Mouse (Mus musculus) gastrocnemius, postnatal 36 days (tissue): Measurements from ENCODE around the gene Gimap5. TPM values are rescaled to one million over a fixed set of nuclear protein-coding genes. Genes with fewer than 3 reads are reported as not detected.
A peak's percentile ranks its signal among the peaks of the same experiment; 100 is the strongest.

Source experiments
- DNase-seq, 2 experiments: peaks; one replicate each; pipeline ENCODE4 v3.0.0; 2022
- intact Hi-C: fragments of 180-260 bp; cut with DNase I; formaldehyde crosslinking; loops from one replicate; pipeline ENCODE4 v1.15.1; 2025
- total RNA-seq, 2 experiments: library from RNA; stranded (reverse); gene quantifications; 2 replicates each; pipeline ENCODE4 v1.2.3; 2021

Gimap5 gene
- total RNA-seq, 2 experiments from 2014 or later: 1.7 to 2.1 TPM

GRCm38 (mm10) chr6:48738961-48739779, 6.8 kb upstream of the Gimap5 start, which contains the start of gene Gimap1:
Gene Gimap1 (plus strand): TSS chr6:48739054.
- intact Hi-C loops: no loop called here
- no peak for DNase-seq

- intact Hi-C loops: no loop called here
- DNase-seq: no peak
These were observed 6.3 kb upstream of the Gimap5 start for GRCm38 (mm10) chr6:48739780-48740055.

DNA sequence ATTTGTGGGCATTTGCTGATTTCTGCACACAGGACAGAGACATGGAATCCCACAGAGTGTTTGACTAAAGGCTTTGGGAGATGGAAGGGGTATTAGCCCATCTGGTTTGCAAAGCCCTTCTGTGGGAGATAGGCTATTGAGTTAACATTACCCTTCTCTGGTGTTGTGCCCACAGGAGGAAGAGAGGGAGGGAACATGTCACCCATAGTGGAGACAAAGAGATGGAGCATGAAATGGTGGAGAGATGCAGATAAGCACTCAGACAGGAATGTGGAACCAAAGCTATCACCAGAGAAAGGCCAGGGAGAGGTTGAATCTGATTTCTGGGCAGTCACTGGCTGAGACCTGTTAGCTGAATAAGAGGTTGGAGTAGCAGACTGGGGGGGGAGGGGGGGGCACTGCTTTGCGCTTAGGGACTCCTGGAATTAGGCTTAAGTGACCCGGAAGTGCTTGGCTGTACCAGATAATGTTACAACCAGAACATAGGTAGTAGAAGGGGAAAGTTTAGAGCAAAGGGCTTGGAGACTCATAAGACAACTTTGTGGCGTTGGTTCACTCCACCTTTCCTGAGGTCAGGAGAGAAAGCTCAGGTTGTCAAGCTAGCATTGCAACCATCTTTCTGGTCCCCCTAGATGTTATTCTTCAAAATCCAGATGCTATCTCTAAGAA, 5.4 kb upstream of the Gimap5 start:
- no peak for DNase-seq
- intact Hi-C loops: no loop called here

- DNase-seq: no peak
- intact Hi-C loops: no loop called here
These were observed 4.7 kb upstream of the Gimap5 start for GRCm38 (mm10) chr6:48741273-48741672.

DNA sequence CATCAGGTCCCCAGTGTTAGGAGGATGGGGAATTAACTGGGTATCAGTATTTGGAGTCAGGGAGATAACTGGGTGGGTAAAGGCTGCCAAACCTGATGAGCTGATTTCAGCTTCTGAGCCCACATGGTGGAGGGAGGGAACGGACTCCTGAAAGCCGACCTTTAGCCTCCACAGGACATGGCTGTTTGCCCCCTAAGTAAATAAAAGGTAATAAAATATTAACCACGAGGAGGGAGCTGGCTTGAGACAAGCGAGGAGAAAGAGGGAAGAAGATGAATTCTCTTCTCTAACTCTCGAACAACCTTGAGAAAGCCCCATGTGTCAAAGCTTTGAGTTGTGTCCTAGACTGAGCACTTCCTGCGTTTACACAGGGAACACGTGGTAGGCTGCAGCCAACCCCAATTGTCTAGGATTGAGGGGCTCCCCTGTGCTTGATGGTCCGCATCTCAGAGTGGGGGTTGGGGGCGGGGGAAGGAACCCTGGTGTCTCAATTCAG, 4.2 kb upstream of the Gimap5 start:
- no peak for DNase-seq
- intact Hi-C loops: no loop called here

- DNase-seq: no peak
- intact Hi-C loops: no loop called here
These were observed 3.3 kb upstream of the Gimap5 start for GRCm38 (mm10) chr6:48742422-48743351.

DNA sequence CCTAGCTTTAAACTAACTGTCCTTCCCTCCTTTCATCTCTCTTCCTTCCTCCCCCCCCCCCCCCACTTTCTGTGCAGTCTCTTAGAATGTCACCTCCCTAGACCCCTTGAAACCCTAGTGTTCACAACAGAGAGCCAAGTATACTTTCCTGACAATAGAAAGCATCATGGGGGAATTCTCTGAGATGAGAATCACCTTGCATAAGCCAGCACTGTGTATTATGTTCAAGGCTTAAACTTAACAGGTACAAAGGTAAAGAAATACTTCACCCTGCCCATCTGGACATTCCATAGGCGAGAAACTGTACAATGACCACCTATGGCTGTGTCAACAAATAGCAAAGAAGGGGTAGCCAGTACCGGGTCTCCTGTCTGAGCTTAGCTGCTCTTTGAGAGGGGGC, 507 bp upstream of the Gimap5 start:
- no peak for DNase-seq
- intact Hi-C loops: no loop called here

DNA sequence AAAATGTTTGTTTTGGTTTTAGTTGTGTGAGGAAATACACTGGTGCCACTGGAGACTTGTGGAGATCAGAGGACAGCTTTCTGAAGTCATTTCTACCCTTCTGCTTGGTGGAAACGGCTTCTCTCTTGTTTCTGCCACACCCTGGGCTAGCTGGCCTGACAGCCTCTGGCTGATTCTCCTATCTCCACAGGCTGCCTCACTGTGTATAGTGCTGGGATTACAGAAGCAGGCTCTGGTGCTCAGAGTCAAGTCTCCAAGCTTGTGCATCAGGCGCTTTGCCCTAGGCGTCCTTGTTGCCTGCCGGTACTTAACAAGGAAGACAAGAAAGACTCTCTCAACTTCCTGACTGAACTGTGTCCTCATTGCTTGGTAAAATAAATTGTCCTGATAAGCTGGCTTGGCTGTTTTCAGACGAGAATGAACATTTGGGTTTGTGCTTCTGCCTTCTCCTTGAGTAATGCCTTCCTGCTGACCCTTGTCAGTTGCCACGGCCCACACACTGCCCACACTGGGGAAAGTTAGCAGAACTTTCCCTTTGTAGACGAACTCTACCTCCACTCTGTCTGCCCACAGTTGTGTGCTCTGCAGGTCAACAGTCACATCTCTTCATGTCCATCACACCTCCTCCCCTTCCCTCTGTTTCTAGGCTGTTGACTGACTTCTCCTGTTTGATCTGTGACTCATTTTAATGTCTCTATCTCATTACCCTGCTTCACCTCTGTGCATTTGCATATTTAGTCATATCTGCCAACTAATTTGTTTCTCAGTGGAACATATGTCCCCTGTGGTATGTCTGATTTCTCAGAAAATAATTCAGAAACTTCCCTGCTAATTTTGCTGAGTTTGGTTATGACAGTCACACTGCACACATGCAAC, 1.3 kb downstream of the Gimap5 start:
- intact Hi-C loops: no loop called here

GRCm38 (mm10) chr6:48763567-48764270, 17.7 kb downstream of the Gimap5 start:
- DNase-seq: no peak
- intact Hi-C loops: no loop called here

More for the DNA sequence above, 1.3 kb downstream of the Gimap5 start:
- no peak for DNase-seq

DNA sequence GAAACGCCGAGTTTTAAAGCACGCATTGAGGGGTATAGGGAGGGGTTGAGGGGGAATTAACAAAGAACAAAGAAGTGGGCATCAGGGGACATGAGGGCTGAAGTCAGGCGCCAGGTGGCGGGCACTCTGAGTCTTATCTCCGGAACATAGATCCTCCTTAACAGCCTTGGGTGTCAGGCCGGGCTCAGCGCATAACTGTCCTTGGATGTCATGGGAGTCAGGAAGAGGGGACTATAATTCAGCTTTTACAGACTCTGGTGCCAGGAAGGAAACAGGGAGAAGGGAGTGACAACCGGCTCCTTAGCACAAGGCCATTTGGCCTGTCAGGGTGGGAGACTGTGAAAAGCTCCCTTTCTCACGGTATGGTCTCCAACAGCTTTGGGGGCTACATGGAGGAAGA, 18.5 kb downstream of the Gimap5 start:
- DNase-seq: no peak
- intact Hi-C loops: no loop called here

GRCm38 (mm10) chr6:48768178-48768869, 22.3 kb downstream of the Gimap5 start:
- intact Hi-C loops: no loop called here
- no peak for DNase-seq

GRCm38 (mm10) chr6:48768933-48769332, 22.9 kb downstream of the Gimap5 start:
- intact Hi-C loops: no loop called here
- DNase-seq: no peak

GRCm38 (mm10) chr6:48770696-48771095, 24.7 kb downstream of the Gimap5 start, which contains the start of gene Gimap3:
Gene Gimap3 (minus strand): TSS chr6:48770851.
- intact Hi-C loops: no loop called here

GRCm38 (mm10) chr6:48772030-48772429, 26.0 kb downstream of the Gimap5 start:
- intact Hi-C loops: loop anchor here (2.0 kb wide), 1 partner anchor 127 kb away; no protein-coding TSS in a partner anchor
- peak; percentile 64 to 74 for DNase-seq

More at GRCm38 (mm10) chr6:48770696-48771095, 24.7 kb downstream of the Gimap5 start, which contains the start of gene Gimap3:
- no peak for DNase-seq

GRCm38 (mm10) chr6:48784406-48784805, 38.4 kb downstream of the Gimap5 start:
- no peak for DNase-seq

GRCm38 (mm10) chr6:48785189-48785588, 39.2 kb downstream of the Gimap5 start:
- DNase-seq: peak in 1 of 2 experiments; percentile 25
- intact Hi-C loops: no loop called here

More at GRCm38 (mm10) chr6:48784406-48784805, 38.4 kb downstream of the Gimap5 start:
- intact Hi-C loops: loop anchor here (5.0 kb wide), 1 partner anchor 607 kb away; no protein-coding TSS in a partner anchor

DNA sequence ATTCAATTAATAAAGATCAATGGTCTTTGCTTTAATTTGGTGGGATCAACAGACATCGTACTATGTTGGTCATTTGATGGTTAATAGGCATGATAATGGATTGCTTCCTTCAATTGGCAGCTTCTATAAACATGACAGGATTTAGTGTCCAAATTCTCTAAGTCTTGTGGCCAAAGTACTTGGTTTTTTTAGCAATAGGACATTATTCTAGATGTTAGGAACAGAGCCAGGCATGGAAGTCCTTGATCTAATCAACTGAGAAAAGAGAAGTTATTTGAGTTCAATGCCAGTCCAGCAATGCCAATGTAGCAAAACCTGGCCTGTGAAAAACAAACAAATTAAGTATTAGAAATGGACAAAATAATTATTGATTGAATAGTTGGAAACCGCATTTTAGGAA, 39.6 kb downstream of the Gimap5 start:
- DNase-seq: no peak
- intact Hi-C loops: no loop called here

DNA sequence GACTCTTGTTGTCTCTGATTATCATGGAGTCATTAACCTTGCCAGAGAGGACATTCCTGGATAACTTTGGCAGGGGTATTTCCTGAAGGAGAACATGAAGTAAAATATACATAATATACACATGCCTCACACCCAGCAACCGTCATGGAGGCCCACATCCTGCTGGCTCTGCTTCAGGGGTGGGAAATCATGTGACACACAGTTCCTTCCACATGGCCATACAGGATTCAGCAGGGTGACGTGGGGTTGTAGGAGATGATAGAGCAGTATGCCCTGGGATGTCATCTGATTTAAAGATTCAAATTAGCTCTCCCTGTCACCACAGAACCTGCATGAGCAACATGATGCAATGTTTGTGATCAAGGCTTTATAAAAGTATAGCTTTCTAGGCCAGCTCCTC, 41.9 kb downstream of the Gimap5 start:
- intact Hi-C loops: no loop called here
- DNase-seq: no peak
